Mouse (Mus musculus) stomach, postnatal 0 days (tissue): Measurements from ENCODE around the gene Mkrn3.

Experiments
- CTCF ChIP-seq: IDR thresholded peaks from 2 replicates; pipeline ENCODE4 v1.5.1; 2016; ENCODE audit warnings: antibody characterized with exemption, low read depth, mild to moderate bottlenecking, moderate library complexity
- EP300 ChIP-seq: optimal IDR thresholded peaks from 2 replicates; pipeline ENCODE3; 2016; ENCODE audit warnings: antibody characterized with exemption

GRCm38 (mm10) chr7:62419105-62419492 lies 840 bp downstream of the Mkrn3 start:
- TF ChIP-seq CTCF = no peak
- no peak for TF ChIP-seq EP300
